In the genomic region with DNA sequence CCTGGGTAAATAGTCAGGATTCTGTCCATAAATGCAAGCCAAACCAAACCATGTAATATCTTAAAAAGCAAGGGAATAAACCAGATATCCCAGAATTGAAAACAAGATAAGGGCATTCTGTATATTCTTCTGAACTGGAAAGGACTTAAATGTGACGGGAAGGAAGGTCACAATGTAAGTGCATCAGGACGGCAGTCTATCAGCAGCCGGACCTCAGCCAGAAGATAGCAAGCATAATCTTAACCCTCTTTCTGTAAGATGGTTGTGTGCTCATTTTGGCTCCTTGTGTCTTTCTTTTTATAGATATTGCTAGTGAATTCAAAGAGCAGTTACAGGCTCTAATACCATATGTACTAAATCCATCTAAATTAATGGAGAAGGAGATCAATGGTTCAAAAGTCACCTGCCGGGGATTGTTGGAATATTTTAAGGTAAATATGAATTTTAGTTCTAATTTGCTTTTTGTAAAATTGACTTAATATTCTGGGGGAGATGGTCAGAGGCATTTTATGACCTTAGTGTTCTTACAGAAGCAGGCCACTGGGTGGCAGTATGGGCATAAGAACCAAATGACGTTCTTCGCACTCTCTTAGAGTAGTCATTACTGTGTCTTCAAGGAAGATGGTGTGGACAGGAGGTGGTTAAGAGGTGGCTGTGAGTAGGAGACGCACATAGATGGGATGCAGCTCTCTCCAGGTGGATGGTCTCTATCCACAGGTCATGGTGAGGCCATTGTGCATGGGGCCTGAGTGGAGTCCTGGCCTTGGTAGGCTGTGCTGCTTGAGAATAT, we compare ENCODE assay signal across 8 mouse cellular contexts. TPM values are rescaled to one million over a fixed set of nuclear protein-coding genes. Genes with fewer than 3 reads are reported as not detected.
DNase-seq lines count a peak whose midpoint lies in the region; ATAC-seq and TF ChIP-seq lines count a peak whose summit lies in the region.

No protein-coding gene starts in this region.

- peak; percentile 83 for TF ChIP-seq CTCF in forebrain, postnatal 0 days (IDR thresholded peaks at IDR 0.05; ENCODE audit: low read depth)

- no peak overlapping the region for H3K4me3 ChIP-seq in forebrain, postnatal 0 days (ENCODE audit: low read depth, low read length)

- H3K27me3 ChIP-seq in forebrain, postnatal 0 days (ENCODE audit: insufficient read depth, low read length) = no peaks in the 10 kb centered on the region

- peaks cover 38% of the 10 kb centered on the region for H3K36me3 ChIP-seq in forebrain, postnatal 0 days (ENCODE audit: insufficient read depth)

- 54% methylated on average over 7 of the region's 7 CpGs for WGBS in forebrain, postnatal 0 days

- no peaks in the 10 kb centered on the region for H3K9me3 ChIP-seq in forebrain, postnatal 0 days (ENCODE audit: low read length)

- DNase-seq in cerebellum, adult 11 months = peak; percentile 20
- peak; percentile 10 for DNase-seq in cerebellum, adult 11-12 months
- peak; percentile 79 for DNase-seq in forebrain, postnatal 0 days
- DNase-seq in hindlimb bud, embryonic 11.5 days (ENCODE audit: extremely low spot score, low read depth, low spot score) = peak; percentile 31
- peak; percentile 30 to 33 for DNase-seq in left cerebral cortex, adult 8-10 months (ENCODE audit: low spot score in 2 of 2)
- peak; percentile 69 for DNase-seq in mesoderm, embryonic 11.5 days (ENCODE audit: low read depth, low spot score)
- peak; percentile 77 for DNase-seq in right cerebral cortex, postnatal 4 days

- no peak overlapping the region for H3K4me2 ChIP-seq in forebrain, postnatal 0 days (ENCODE audit: low read depth)

- H3K27ac ChIP-seq in forebrain, postnatal 0 days (ENCODE audit: low read depth, low read length) = no peak overlapping the region

- no peaks in the 10 kb centered on the region for H3K4me1 ChIP-seq in forebrain, postnatal 0 days (ENCODE audit: insufficient read depth)

- H3K9ac ChIP-seq in forebrain, postnatal 0 days = no peak overlapping the region

- ATAC-seq in cerebellum, adult (ENCODE audit: insufficient number of reproducible peaks, low FRiP score, low TSS enrichment) = no peak
- ATAC-seq in forebrain, postnatal 0 days = peak; percentile 78

RNA-seq across cellular contexts. Expression of a gene that starts 28.4 kb away (rescaled TPM):
- total RNA-seq in forebrain, postnatal 0 days (2014; rRNA removed) = 4.8 and 6.6 TPM in 2 replicates
- 6.0 and 6.5 TPM in 2 replicates for polyA plus RNA-seq in forebrain, postnatal 0 days (2015; fragmentation: Nextera tagmentation; extraction: Ambion mirVana)
- total RNA-seq in left cerebral cortex, adult 8-10 months (2022) = 10 to 100 TPM; 40.3 to 47.9 (median 41.9) TPM

RNA-seq across cellular contexts. Expression of a gene that starts 35.0 kb away (rescaled TPM):
- 15.9 and 18.3 TPM in 2 replicates for total RNA-seq in forebrain, postnatal 0 days (2014; rRNA removed)
- 2.0 and 4.2 TPM in 2 replicates for polyA plus RNA-seq in forebrain, postnatal 0 days (2015; fragmentation: Nextera tagmentation; extraction: Ambion mirVana)
- total RNA-seq in left cerebral cortex, adult 8-10 months (2022) = 10 to 100 TPM; 24.0 to 29.8 (median 27.7) TPM

RNA-seq across cellular contexts. Expression of a gene that starts 45.8 kb away (rescaled TPM):
- 300 and 363 TPM in 2 replicates for total RNA-seq in forebrain, postnatal 0 days (2014; rRNA removed)
- polyA plus RNA-seq in forebrain, postnatal 0 days (2015; fragmentation: Nextera tagmentation; extraction: Ambion mirVana) = 533 and 637 TPM in 2 replicates
- 100 to 1,000 TPM; 773 to 859 (median 828) TPM for total RNA-seq in left cerebral cortex, adult 8-10 months (2022)

Comparison
In these comparisons a context has a peak if more than half of its experiments do, and no peak if none do; other contexts are left out.
1. DNase-seq: peak in every context shown above with its lines; median percentile 79 in forebrain, postnatal 0 days; 77 in right cerebral cortex, postnatal 4 days; 69 in mesoderm, embryonic 11.5 days; 32 in left cerebral cortex, adult 8-10 months; 31 in hindlimb bud, embryonic 11.5 days; 20 in cerebellum, adult 11 months; 10 in cerebellum, adult 11-12 months.